Mouse (Mus musculus): ENCODE measurements around the gene C1qtnf3. TPM values are rescaled to one million over a fixed set of nuclear protein-coding genes. Genes with fewer than 3 reads are reported as not detected.

C1qtnf3 gene
- polyA plus RNA-seq (2012; rRNA removed), result 0.38 and 1.7 TPM in 2 replicates

DNA sequence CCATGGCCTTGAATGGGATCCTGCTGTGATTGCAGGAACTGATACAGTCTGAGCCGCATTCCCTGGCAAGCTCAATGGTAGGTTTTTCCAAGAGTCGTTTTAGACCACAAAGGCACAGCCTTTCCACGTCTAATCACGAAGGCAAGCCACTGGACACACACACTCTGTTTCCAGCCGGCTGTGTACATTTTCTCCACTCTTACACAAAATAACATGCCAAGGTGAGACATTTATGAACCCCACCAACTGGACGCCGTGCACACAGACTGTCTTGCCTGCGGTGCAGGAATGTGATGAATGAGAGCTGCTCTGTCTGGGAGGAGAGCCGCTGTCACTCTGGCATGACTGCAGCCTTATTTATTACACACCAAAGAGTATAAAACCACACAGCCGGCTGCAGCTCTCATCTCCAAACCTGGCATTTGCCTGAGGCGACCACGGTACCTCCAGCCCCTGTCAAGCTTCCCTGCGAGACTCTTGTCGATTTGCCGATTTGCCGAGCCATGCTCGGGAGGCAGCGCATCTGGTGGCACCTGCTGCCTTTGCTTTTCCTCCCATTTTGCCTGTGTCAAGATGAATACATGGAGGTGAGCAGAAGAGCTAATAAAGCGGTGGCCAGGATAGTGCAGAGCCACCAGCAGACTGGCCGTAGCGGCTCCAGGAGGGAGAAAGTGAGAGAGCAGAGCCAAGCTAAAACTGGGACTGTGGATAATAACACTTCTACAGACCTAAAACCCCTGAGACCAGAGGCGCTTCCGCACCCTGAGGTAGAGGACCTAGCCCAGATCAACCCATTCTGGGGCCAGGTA, at the start of gene C1qtnf3:
TSS of gene C1qtnf3 (plus strand) at position 382 of the 809 bp plus-strand sequence.
- DNase-seq, result no peak
- no peak for TF ChIP-seq CTCF (IDR thresholded peaks at IDR 0.05; ENCODE audit: insufficient read depth, low read length)
- TF ChIP-seq POLR2A (IDR thresholded peaks at IDR 0.05; ENCODE audit: borderline replicate concordance, extremely low read depth, low read depth, low read length), result no peak
- Histone ChIP-seq H3K4me1 (ENCODE audit: control insufficient read depth, insufficient read depth, low read length) (no peaks in the 10 kb centered on the region), H3K4me3 (replicated peaks; ENCODE audit: extremely low read depth, low read depth, low read length) (no peak within 1 kb of the TSS)
- 71% methylated on average over 23 of the region's 23 CpGs for WGBS

DNA sequence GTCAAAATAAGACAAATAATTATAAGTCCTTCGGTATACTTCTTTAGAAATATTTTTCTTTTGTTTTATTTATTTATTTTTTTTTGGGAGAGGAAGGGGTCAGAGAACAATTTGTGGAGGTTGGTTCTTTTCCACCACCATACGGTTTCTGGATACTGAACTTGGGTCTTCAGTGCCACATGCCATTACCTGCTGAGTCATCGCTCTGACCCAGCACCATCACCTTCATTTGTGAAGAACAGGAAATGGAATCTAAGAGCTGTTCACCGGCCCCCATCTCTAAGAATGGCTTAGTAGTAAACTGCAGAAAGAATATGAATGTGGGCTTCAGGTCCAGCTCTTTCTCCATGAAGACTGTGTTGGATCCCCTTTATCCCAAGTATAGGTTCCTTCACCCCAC, 49.8 kb upstream of the C1qtnf3 start:
- DNase-seq, result no peak
- TF ChIP-seq CTCF (IDR thresholded peaks at IDR 0.05; ENCODE audit: insufficient read depth, low read length) (no peak), POLR2A (IDR thresholded peaks at IDR 0.05; ENCODE audit: borderline replicate concordance, extremely low read depth, low read depth, low read length) (no peak)
- no peaks in the 10 kb centered on the region for H3K4me1 ChIP-seq (ENCODE audit: control insufficient read depth, insufficient read depth, low read length)
- H3K4me3 ChIP-seq (replicated peaks; ENCODE audit: extremely low read depth, low read depth, low read length), result no peak overlapping the region
- 50% methylated on average over 4 of the region's 4 CpGs for WGBS

DNA sequence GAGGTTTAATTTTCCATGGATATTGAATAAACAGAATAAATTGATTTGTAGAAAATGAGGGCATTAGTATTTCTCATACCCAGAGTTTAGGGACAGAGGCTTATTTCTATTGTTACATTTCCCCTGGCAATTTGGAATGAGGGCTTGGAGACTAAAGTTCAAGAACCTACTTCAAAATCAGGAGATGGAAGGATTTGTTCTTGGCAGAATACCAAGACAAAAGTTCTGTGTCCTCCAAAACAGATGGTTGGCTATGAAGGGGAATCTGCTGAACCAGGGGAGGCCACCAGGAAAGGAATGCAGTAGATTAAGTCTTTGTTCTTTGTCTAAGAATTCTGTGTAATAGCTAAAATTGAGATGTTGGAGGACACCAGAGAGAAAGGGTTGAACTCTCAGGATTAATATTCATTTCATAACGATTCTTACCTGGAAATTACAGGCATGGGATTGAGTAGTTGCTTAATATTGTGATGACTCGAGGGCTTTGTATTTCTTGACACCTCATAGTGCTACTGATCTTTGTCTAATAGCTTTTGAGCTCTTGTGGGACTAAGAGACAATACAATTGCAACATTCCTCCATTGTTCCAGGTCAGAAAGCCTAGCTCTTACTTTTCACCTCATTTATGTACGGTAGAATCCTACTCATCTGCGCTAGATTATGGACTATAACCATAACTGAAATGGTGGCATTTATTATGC, 35.4 kb upstream of the C1qtnf3 start:
- no peak for DNase-seq

DNA sequence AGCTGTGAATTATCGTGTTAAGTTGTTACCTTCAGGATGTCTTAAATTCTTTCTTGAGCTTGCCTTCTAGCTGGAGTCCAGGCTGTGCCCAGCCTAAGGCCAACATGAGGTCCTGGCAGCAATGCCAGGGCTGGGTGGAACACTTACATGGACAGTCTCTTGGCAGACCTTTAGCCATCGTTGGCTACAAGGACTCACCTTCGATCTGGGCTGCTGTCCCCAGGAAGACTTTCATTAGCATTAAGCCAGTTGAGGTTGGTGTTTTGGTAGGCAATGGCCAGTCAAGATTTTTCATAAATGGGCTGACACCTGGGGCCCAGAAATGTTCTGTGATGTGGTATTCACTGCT, 34.8 kb upstream of the C1qtnf3 start:
- TF ChIP-seq CTCF (IDR thresholded peaks at IDR 0.05; ENCODE audit: insufficient read depth, low read length) (no peak), POLR2A (IDR thresholded peaks at IDR 0.05; ENCODE audit: borderline replicate concordance, extremely low read depth, low read depth, low read length) (no peak)
- DNase-seq, result no peak
- Histone ChIP-seq H3K4me3 (replicated peaks; ENCODE audit: extremely low read depth, low read depth, low read length) (no peak overlapping the region), H3K4me1 (ENCODE audit: control insufficient read depth, insufficient read depth, low read length) (no peaks in the 10 kb centered on the region)
- WGBS, result 91% methylated on average over 3 of the region's 3 CpGs

More for the DNA sequence above, 35.4 kb upstream of the C1qtnf3 start:
- Histone ChIP-seq H3K4me1 (ENCODE audit: control insufficient read depth, insufficient read depth, low read length) (no peaks in the 10 kb centered on the region), H3K4me3 (replicated peaks; ENCODE audit: extremely low read depth, low read depth, low read length) (no peak overlapping the region)
- no peak for TF ChIP-seq POLR2A (IDR thresholded peaks at IDR 0.05; ENCODE audit: borderline replicate concordance, extremely low read depth, low read depth, low read length)
- no peak for TF ChIP-seq CTCF (IDR thresholded peaks at IDR 0.05; ENCODE audit: insufficient read depth, low read length)
- WGBS, result 75% methylated on average over 4 of the region's 4 CpGs

DNA sequence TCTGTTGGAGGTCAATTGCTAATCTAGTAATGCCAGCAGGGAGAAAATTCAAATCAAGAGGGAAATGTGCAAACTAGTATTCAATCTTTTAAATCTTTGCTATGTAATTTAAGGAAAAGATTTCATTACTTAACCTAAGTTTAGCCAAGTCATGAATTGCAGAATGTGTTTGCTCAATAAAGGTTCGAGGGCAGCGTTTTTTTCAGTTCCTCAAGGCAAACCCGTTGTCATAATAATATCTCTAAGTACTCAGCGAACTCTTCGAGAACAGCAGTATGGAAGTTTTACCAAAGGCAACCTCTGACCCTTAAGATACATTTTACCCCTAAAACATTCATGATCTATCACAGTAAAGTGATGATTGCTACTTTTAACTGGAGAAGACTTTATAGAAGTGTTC, 31.9 kb upstream of the C1qtnf3 start:
- no peaks in the 10 kb centered on the region for H3K4me1 ChIP-seq (ENCODE audit: control insufficient read depth, insufficient read depth, low read length)
- DNase-seq, result no peak
- H3K4me3 ChIP-seq (replicated peaks; ENCODE audit: extremely low read depth, low read depth, low read length), result no peak overlapping the region
- TF ChIP-seq CTCF (IDR thresholded peaks at IDR 0.05; ENCODE audit: insufficient read depth, low read length) (no peak), POLR2A (IDR thresholded peaks at IDR 0.05; ENCODE audit: borderline replicate concordance, extremely low read depth, low read depth, low read length) (no peak)
- 44% methylated on average over 5 of the region's 5 CpGs for WGBS

DNA sequence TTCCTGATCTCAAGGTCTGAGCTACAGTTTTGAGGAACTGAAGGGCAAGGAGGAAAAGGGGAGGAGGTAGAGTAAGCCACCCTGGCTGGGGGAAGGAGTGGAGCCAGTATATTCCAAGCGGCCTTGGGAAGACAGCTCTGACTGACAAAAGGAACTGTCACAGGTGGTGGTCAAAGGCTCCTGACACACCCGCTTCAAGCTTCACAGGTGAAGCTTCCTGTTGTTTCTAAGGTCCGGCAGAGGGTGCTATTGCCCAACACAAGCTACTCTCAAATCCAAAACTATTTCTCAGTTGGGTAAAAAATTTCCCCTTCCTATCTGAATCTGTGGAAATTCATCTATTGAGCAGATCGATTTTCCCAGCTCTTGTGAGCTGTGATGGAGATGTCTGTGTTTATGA, 31.1 kb upstream of the C1qtnf3 start:
- Histone ChIP-seq H3K4me1 (ENCODE audit: control insufficient read depth, insufficient read depth, low read length) (no peaks in the 10 kb centered on the region), H3K4me3 (replicated peaks; ENCODE audit: extremely low read depth, low read depth, low read length) (no peak overlapping the region)
- DNase-seq, result no peak
- 13% methylated on average over 4 of the region's 4 CpGs for WGBS
- TF ChIP-seq POLR2A (IDR thresholded peaks at IDR 0.05; ENCODE audit: borderline replicate concordance, extremely low read depth, low read depth, low read length) (no peak), CTCF (IDR thresholded peaks at IDR 0.05; ENCODE audit: insufficient read depth, low read length) (peak; percentile 26; the same call in 1 of the 2 replicates)

DNA sequence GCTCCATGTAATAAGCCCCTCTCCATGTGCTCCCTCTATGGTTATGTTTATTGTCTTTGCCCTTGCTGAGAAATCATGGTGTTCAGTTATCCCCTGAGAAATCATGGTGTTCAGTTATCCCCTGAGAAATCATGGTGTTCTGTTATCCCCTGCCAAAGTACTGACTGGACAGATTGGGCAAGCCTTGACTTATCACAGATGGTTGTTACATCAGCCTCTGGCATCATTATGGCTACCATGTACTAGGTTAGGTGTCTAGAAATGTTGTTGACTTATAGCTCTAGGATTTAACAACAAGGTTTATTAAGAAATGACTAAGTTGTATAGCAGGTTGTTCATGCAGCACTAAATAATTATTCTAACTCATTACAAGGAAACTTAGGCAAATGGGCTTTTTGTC, 30.1 kb upstream of the C1qtnf3 start:
- no peak for DNase-seq
- Histone ChIP-seq H3K4me3 (replicated peaks; ENCODE audit: extremely low read depth, low read depth, low read length) (no peak overlapping the region), H3K4me1 (ENCODE audit: control insufficient read depth, insufficient read depth, low read length) (no peaks in the 10 kb centered on the region)
- no peak for TF ChIP-seq CTCF (IDR thresholded peaks at IDR 0.05; ENCODE audit: insufficient read depth, low read length)
- TF ChIP-seq POLR2A (IDR thresholded peaks at IDR 0.05; ENCODE audit: borderline replicate concordance, extremely low read depth, low read depth, low read length), result no peak

DNA sequence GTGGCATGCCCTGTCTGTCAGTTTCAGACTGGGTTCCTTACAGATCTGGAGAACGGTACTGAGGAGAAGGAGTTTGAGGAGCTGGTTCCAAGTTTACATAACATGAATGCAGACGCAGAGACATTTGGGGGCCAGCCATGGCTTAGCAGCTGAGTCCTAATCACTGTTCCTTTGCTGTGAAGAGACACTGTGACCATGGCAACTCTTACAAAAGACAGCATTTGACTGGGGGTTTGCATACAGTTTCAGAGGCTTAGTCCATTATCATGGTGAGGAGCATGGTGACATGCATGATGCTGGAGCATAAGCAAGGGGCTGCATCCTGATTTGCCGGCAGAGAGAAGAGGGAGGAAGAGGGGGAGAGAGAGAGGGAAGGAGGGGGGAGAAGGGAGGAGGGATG, 29.6 kb upstream of the C1qtnf3 start:
- DNase-seq, result no peak
- no peak overlapping the region for H3K4me3 ChIP-seq (replicated peaks; ENCODE audit: extremely low read depth, low read depth, low read length)
- WGBS, result 38% methylated on average over 3 of the region's 3 CpGs
- TF ChIP-seq POLR2A (IDR thresholded peaks at IDR 0.05; ENCODE audit: borderline replicate concordance, extremely low read depth, low read depth, low read length) (no peak), CTCF (IDR thresholded peaks at IDR 0.05; ENCODE audit: insufficient read depth, low read length) (no peak)
- no peaks in the 10 kb centered on the region for H3K4me1 ChIP-seq (ENCODE audit: control insufficient read depth, insufficient read depth, low read length)

DNA sequence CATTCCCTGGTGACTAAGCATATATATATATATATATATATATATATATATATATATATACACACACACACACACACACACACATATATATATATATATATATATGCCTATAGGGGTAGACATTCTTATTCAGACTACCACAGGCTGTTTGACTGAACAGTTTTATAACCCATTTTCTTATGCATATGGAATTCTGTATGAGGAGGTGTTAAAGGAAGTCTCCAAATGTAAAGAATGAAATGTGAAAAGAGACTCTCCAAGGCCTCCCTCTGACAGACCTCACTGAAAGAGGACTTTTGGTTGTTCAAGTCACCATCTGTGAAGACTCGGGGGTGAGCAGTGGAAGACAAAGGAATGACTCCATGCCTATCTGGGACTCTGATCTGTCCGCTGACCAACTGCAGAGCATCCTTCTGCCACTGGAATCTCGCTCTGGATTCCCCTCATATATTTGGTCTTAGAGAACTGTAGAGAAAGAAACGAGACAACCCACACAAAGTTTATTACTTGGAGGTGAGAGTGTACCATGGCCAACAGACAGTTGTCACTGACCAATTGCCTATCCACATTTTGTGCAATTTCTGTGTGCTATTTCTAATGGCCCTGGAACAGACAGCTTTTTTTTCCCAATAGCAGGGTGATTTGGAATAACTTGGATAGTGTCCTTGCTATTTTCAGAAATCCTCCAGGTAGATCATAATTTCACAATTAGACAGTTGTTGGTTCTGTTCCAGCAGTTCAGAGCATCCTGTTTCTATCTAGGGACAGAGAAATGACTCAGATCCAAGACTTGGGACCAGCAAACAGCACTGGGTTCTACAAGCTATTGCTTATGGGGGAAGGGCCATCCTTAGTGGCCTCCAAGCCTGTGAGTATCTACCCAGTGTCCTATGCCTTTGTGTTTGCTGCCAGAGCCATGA, 28.8 kb upstream of the C1qtnf3 start:
- WGBS, result 72% methylated on average over 4 of the region's 4 CpGs
- no peak for DNase-seq
- TF ChIP-seq POLR2A (IDR thresholded peaks at IDR 0.05; ENCODE audit: borderline replicate concordance, extremely low read depth, low read depth, low read length) (no peak), CTCF (IDR thresholded peaks at IDR 0.05; ENCODE audit: insufficient read depth, low read length) (no peak)
- no peaks in the 10 kb centered on the region for H3K4me1 ChIP-seq (ENCODE audit: control insufficient read depth, insufficient read depth, low read length)
- no peak overlapping the region for H3K4me3 ChIP-seq (replicated peaks; ENCODE audit: extremely low read depth, low read depth, low read length)

Data from lung, adult 2 months (tissue).